Mouse (Mus musculus) c-Kit-positive CD71-positive TER-119-negative erythroid progenitor cells, embryonic 14.5 days (primary cell): ENCODE measurements around the gene Lpcat2.
"Not testable (repeated sequence)": the region's sequence is repeated elsewhere in the genome, so short reads cannot be mapped to it uniquely, and the experiment has no call there.

Experiments
- DNase-seq: peaks from one replicate; pipeline ENCODE4 v3.0.0-alpha.2; 2013; ENCODE audit warnings: low read depth

Gene Lpcat2

DNA sequence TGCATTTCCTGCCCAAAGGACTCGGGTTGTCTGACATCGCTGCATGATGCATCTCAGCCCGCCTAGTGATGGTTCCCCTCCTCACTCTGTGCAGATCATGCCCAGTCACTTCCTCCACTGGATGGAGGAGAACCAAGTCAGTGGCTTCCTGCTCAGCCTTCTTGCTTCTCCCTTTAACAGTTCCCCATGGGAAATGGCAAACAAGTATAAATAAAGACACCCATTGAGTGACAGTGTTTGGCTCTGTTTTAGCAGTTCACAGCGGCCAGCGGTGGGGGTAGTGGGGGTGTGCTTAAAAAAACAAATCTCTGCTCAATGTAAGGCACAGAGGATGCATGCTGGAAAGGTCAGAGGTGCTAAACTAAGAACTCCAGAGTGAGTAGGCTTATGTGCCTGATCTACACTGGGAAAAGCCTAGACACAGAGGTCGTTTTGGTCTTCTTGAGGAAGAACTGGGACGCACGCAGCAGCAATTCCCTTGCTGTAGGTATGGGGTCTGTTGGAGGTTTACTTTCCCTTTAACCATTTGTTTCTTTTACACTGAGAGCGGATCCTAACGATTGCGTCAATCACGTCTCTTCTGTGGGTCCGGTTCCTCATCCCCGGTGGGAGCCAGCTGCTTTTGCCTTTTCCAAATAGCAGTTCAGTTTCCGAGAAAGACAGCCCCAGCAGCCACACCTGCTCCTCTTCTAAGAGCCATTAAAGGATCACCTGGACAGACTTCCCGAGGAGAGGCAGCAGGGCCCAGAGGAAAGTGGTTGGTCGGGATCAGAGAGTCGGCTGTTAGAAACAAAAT, 1.8 kb upstream of the Lpcat2 start:
- DNase-seq, result no peak

DNA sequence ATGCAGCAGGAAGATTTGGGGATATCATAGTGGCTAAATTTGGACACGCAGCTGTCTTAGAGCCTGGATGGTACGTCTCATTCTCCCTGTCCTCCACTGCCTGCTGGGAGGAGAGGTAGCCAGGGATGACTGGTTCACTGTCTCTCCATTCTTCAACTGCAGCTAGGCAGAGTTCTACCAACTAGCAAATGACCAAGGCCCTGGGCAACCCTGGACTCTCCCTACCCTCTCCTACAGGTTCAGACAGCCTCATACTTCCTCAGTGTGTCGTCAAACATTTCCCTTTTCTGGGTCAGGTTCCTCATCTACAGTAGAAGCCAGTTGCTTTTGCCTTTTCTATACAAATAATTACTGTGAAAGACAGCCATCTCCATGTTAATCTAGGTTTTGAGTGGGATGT, 466 bp upstream of the Lpcat2 start:
- DNase-seq, result no peak

GRCm38 (mm10) chr8:92856273-92856986, 1.3 kb downstream of the Lpcat2 start:
- DNase-seq, result no peak

DNA sequence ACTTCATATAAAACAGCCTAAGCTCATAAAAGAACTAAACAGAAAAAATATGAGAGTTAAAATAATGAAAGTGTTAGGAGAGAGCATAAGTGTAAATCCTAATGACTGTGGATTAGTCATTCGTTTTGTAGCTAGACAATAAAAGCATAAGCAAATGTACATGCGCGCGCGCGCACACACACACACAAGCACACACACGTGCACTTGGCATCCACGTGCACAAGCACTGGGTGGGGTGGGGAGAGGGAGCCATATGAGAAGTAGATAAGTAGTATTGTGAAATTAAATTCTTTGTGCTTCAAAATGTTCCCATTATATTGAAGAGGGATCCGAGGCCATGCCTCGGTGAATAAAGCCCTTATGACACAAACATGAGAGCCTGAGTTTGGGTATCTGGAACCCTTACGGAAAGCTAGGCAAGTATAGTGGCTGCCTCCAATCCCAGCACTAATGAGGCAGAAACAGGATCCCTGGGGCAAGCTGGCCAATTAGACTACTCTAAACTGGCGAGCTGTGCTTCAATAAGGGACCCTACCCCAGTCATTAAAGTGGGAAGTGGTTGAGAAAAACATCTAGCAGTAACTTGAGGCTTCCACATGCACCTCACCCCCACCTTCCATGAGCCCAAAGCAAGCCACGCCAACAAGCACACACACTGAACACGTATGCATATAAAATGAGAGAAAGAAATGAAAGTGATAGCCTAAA, 3.5 kb downstream of the Lpcat2 start:
- no peak for DNase-seq

DNA sequence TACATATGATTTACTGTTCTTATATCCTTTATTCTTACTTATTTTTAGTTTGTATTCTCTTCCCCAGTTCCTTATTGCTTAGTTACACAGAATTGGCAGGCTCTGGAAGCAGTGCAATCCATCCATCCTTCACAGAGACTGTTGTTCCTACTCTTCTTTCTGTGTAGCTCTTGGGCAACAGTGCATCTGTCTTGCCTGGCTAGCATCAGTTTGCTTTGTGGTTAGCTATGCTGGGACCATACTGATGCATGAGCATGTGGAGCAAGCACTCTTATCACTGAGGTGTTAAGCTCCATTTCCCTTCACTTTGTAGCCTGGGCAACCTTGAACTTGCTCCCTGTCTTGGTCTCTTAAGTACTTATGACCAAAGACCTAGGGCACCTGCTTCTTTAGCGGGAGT, 6.8 kb downstream of the Lpcat2 start:
- DNase-seq, result no peak

DNA sequence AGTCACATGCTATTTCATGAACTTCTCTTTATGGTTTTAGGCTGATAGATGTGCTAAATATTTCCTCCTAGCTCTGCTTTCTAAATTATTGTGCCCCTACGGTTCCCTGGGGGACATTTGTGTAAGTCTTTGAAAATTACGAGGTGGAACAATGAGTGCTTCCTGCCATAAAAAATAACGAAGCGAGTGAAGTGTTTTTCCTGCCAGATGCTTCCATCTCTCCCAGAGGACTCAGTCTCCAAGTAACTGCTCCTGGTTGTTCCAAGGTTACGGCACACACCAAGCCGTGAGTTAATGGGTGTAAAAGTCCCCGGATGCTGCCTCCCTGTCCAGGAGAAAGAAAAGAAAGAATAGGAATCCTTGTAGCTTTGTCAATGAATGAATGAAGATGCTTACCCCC, 15.1 kb downstream of the Lpcat2 start:
- DNase-seq, result no peak

DNA sequence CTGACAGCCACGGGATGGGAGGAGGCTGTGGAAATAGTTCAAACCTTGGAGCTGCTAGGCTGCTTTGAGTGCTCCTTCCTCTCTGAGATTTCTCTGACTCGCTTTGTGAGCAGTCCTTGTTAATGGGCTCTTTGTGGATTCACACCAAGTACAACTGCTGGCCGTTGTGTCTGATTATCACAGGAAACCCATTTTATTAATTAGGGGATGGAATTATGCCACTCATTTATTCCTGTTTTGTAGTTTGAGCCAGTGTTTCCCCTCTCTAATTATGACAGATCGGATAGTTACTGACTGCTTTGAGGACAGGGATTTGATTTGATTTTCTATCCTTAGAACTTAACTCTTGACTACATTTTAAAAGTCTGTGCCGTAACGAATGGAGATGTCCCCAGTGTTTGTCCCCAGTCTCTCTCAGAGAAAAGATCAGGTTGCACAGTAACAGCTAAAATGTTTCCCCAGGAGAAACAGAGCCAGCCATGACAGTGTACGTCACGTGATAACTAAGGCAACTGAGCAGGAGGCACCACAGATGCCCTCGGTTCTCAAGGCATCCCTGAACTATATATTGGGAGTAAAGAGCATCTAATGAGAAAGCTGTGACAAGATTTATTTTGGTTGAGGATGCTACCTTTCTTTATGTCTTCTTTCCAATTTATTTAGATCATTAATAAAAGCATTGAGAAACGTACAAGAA, 17.1 kb downstream of the Lpcat2 start:
- no peak for DNase-seq

GRCm38 (mm10) chr8:92875795-92876194, 20.7 kb downstream of the Lpcat2 start:
- no peak for DNase-seq

GRCm38 (mm10) chr8:92881247-92881646, 26.1 kb downstream of the Lpcat2 start:
- DNase-seq, result no peak

DNA sequence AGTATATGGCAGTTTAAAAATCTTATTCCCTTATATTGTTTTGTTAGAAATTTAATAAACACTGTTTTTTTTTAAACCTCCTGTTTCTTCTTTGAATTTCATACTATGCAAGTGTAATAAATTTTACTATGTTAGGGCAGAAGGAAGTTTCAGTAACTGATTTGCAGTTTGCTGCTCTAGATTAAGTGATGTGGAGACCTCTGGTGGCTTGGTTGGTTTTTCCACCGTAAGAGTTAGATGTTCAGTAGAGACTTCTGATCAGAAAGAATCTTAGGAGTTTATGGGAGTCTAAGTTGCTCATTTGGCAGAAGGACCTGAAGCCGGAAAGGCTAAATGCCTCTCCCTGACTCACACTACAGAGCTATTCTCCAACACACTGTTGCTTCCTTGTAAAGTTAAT, 28.6 kb downstream of the Lpcat2 start:
- no peak for DNase-seq

DNA sequence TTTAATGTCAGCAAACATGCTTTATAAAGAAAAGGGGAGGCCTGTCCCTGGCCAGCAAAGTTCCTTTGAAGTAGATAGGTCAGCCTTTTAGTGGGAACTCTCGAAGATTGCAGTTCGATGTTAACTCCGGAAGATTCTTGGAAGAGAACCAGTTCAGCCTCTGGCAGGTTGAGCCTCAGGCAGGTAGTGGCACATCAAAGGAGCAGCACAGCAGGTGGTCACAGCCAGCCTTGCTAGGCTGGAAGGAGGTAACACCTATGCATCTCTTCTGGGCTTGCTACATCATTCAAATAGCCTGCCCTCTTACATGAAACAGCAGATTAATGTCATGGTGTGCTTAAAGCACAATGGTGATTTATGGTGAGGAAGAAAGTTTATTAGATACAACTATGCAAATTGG, 37.1 kb downstream of the Lpcat2 start:
- DNase-seq, result not testable (repeated sequence)

- no peak for DNase-seq
Measured at GRCm38 (mm10) chr8:92893870-92894269, 38.7 kb downstream of the Lpcat2 start.

DNA sequence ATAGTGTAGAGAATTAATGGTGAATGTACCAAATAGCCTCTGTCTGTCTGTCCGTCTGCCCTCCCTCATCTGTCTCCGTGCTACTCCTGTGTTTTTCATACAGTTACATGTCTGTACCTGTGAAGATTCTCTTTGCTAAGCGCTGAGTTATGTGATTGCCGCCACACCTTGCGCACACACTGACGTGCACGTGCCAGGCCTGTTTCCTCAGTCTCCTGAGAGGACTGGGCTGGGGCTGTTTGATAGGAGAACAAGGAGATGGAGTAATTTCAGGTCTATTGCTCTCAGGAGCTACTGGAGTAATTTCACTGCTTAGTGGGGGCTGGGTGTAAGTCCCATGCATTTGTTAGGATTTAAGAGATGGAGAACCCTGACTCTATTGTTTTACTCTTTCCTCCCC, 39.9 kb downstream of the Lpcat2 start:
- DNase-seq, result no peak

- DNase-seq, result no peak
Measured at GRCm38 (mm10) chr8:92896056-92896455, 40.9 kb downstream of the Lpcat2 start.

- DNase-seq, result no peak
Measured at GRCm38 (mm10) chr8:92896611-92897010, 41.5 kb downstream of the Lpcat2 start.

DNA sequence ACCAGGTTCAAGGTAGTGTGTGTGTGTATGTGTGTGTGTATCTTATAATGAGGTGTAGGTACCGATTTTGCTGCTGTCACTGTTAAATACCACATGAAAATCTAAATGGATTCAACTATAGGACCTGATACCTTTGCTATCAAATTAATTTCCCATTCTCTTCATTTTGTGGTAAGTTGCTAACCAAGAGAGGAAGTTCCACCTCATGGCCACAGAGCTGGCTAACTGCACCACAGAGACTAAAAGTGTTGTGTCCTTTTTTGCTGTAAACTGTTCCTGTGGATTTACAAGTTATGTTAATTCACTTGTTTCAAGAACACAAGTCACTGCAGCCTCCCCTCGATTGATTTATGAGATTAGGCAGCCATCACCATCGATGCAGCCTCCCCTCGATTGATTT, 42.7 kb downstream of the Lpcat2 start:
- DNase-seq, result no peak

DNA sequence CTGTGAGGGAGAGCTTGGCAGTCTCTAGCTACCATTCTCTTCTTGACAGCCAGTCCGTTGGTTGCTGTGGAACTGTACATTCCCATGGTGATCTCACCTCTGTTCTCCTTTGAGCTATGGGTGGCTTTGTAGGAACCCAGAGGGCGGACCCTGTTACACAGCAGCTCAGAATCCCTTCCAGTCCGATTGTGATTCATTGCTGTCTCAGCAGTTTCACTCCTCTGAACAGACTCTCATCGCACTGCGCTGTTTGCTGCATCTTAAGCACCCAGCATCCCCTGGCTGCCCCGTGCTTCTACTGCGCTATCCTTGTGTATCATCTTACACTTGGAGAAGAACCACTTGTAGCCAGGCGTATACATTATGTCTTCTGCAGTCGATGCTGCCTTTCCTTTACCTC, 44.5 kb downstream of the Lpcat2 start:
- no peak for DNase-seq

- DNase-seq, result no peak
Measured at GRCm38 (mm10) chr8:92901107-92901506, 46.0 kb downstream of the Lpcat2 start, which contains the start of gene Capns2. Gene Capns2, plus strand, starts transcription at chr8:92901407.

DNA sequence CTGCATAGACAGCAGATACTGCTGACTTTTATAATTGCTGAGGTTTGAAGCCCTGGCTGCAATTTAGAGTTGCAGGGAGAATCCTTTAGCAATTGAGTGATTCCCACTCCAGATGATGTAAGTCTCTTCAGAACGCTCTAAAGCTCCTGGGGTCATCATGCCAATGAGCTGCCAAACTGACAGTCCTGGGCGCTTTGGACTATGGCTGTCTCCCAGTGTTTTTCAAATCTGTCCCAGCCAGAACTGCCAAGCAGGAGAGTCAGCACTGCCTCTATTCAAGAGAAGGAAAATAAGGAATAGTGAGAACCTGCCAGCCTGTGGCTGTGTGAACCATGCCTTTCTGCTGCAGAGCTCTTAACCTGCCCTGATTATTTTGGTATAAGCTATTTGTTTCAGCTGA, 47.8 kb downstream of the Lpcat2 start:
- DNase-seq, result no peak

DNA sequence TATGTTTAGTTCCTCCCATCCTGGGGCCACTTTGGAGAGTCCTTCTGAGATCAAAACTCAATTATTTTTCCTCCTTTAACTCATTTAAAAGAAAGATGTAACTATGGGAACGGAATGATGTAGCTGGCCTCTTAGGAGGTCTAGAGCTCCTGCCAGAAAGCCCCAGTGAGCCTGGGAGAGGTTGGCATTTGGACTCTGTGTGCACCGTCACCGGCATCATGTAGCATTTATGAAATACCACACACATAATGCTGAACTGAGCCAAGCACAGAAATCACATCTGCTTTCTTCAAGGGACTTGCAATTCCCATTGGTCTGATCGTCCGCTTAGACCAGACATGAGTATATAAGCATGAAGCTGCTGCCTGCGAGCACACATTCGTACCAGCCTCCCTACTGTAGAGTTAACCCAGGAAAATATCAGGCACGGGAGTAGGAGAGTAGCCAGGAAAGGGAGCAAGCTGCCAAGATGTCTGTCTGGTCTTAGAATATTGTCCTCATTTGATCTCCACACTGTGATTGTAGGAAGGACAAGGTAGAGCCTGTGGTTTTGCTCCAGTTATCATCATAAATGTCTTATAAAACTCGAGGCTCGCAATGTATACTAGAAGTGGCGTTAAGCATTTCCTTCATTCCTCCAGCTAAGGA, 48.5 kb downstream of the Lpcat2 start:
- no peak for DNase-seq

DNA sequence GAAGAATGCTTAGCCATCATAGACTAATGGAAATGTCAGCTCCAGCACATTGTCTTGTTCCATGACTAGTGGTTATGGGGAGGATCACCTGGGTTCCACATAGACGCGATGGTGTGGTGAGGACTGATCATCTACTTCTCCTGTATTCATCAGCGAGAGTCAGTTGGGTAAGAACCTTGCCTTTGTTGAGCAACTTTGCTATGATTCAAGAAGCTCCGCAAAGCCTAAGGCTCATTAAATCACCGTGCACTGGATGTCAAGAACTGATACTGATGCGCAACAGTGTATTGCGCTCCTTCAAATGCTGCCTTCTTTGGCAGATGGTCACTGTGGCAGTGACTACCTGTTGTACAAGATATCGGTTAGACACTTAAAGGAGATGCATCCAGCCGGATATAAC, 51.4 kb downstream of the Lpcat2 start:
- no peak for DNase-seq

DNA sequence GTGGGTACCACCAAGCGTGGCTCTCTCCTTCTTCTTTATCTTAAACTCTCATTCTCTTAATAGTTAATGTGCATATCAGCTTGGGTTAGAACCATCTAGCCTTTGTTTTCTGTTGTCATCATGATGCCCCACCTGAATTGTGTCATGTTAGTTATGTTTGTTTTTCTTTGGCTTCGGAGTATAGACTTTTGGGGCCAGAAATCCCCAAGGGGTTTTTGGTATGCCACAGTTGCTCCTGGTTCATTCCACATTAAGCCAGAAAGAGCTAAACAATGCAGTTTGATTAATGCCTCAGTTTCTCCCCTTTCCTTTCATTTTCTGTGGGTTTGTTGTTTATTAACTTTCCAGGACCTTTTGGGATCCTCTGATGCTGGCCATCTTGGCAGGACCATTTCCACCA, 53.3 kb downstream of the Lpcat2 start:
- no peak for DNase-seq
